Mouse (Mus musculus): ENCODE measurements around the gene Edc3. TPM values are rescaled to one million over a fixed set of nuclear protein-coding genes. Genes with fewer than 3 reads are reported as not detected.

Edc3 gene
- polyA plus RNA-seq, 1 experiment from 2014 or later, result 17.0 TPM

GRCm38 (mm10) chr9:57770214-57770613 lies 61.9 kb downstream of the Edc3 start:
- peak overlapping the region; percentile 80 for H3K4me2 ChIP-seq (ENCODE audit: low read depth, low read length)
- H3K4me1 ChIP-seq (ENCODE audit: control insufficient read depth, low read depth, low read length), result peaks cover 72% of the 10 kb centered on the region
- H3K27ac ChIP-seq (ENCODE audit: low read length), result peak overlapping the region; percentile 100
- WGBS (ENCODE audit: insufficient replicate concordance), result 23% methylated on average over 1 of the region's 1 CpGs
- H3K9ac ChIP-seq (ENCODE audit: low read depth, low read length), result peak overlapping the region; percentile 77
- H3K4me3 ChIP-seq (ENCODE audit: low read depth, low read length), result peak overlapping the region; percentile 45
- no peaks in the 10 kb centered on the region for H3K27me3 ChIP-seq (ENCODE audit: control insufficient read depth, insufficient read depth, low read depth, low read length)
- H3K36me3 ChIP-seq (ENCODE audit: control insufficient read depth, insufficient read depth), result no peaks in the 10 kb centered on the region
- no peaks in the 10 kb centered on the region for H3K9me3 ChIP-seq (replicated peaks; ENCODE audit: control insufficient read depth, low read length)
- ATAC-seq (ENCODE audit: low read depth), result peak; percentile 10; the same call in 1 of the 2 replicates

- Histone ChIP-seq H3K9ac (ENCODE audit: low read depth, low read length) (peak overlapping the region; percentile 77), H3K4me1 (ENCODE audit: control insufficient read depth, low read depth, low read length) (peaks cover 73% of the 10 kb centered on the region), H3K4me2 (ENCODE audit: low read depth, low read length) (peak overlapping the region; percentile 80), H3K27ac (ENCODE audit: low read length) (peak overlapping the region; percentile 100), H3K4me3 (ENCODE audit: low read depth, low read length) (peak overlapping the region; percentile 45), H3K9me3 (replicated peaks; ENCODE audit: control insufficient read depth, low read length) (no peaks in the 10 kb centered on the region), H3K36me3 (ENCODE audit: control insufficient read depth, insufficient read depth) (no peaks in the 10 kb centered on the region), H3K27me3 (ENCODE audit: control insufficient read depth, insufficient read depth, low read depth, low read length) (no peaks in the 10 kb centered on the region)
- peak; percentile 79 for ATAC-seq (ENCODE audit: low read depth)
- 53% methylated on average over 2 of the region's 2 CpGs for WGBS (ENCODE audit: insufficient replicate concordance)
Measured at GRCm38 (mm10) chr9:57770836-57771235, 62.5 kb downstream of the Edc3 start.

- no peaks in the 10 kb centered on the region; the same call in 1 of the 2 replicates for H3K27me3 ChIP-seq (ENCODE audit: control insufficient read depth, insufficient read depth, low read depth, low read length)
- peak overlapping the region; percentile 85 for H3K27ac ChIP-seq (ENCODE audit: low read length)
- H3K9me3 ChIP-seq (replicated peaks; ENCODE audit: control insufficient read depth, low read length), result no peaks in the 10 kb centered on the region
- ATAC-seq (ENCODE audit: low read depth), result no peak
- no peaks in the 10 kb centered on the region for H3K36me3 ChIP-seq (ENCODE audit: control insufficient read depth, insufficient read depth)
- H3K9ac ChIP-seq (ENCODE audit: low read depth, low read length), result peak overlapping the region; percentile 49
- peaks cover 54% of the 10 kb centered on the region for H3K4me1 ChIP-seq (ENCODE audit: control insufficient read depth, low read depth, low read length)
- 54% methylated on average over 3 of the region's 3 CpGs for WGBS (ENCODE audit: insufficient replicate concordance)
- peak overlapping the region; percentile 28 for H3K4me2 ChIP-seq (ENCODE audit: low read depth, low read length)
- no peak overlapping the region for H3K4me3 ChIP-seq (ENCODE audit: low read depth, low read length)
Measured at GRCm38 (mm10) chr9:57773754-57774153, 65.4 kb downstream of the Edc3 start.

GRCm38 (mm10) chr9:57774168-57774567 lies 65.8 kb downstream of the Edc3 start:
- WGBS (ENCODE audit: insufficient replicate concordance), result 0% methylated on average over 1 of the region's 1 CpGs
- Histone ChIP-seq H3K27ac (ENCODE audit: low read length) (peak overlapping the region; percentile 85), H3K9me3 (replicated peaks; ENCODE audit: control insufficient read depth, low read length) (no peaks in the 10 kb centered on the region), H3K27me3 (ENCODE audit: control insufficient read depth, insufficient read depth, low read depth, low read length) (no peaks in the 10 kb centered on the region; the same call in 1 of the 2 replicates), H3K4me2 (ENCODE audit: low read depth, low read length) (peak overlapping the region; percentile 28), H3K9ac (ENCODE audit: low read depth, low read length) (peak overlapping the region; percentile 49), H3K4me3 (ENCODE audit: low read depth, low read length) (no peak overlapping the region), H3K36me3 (ENCODE audit: control insufficient read depth, insufficient read depth) (no peaks in the 10 kb centered on the region), H3K4me1 (ENCODE audit: control insufficient read depth, low read depth, low read length) (peaks cover 50% of the 10 kb centered on the region)
- ATAC-seq (ENCODE audit: low read depth), result no peak

GRCm38 (mm10) chr9:57775026-57775425 lies 66.7 kb downstream of the Edc3 start:
- peaks cover 41% of the 10 kb centered on the region for H3K4me1 ChIP-seq (ENCODE audit: control insufficient read depth, low read depth, low read length)
- H3K4me3 ChIP-seq (ENCODE audit: low read depth, low read length), result no peak overlapping the region
- H3K4me2 ChIP-seq (ENCODE audit: low read depth, low read length), result no peak overlapping the region
- no peaks in the 10 kb centered on the region; the same call in 1 of the 2 replicates for H3K27me3 ChIP-seq (ENCODE audit: control insufficient read depth, insufficient read depth, low read depth, low read length)
- H3K9ac ChIP-seq (ENCODE audit: low read depth, low read length), result no peak overlapping the region
- H3K36me3 ChIP-seq (ENCODE audit: control insufficient read depth, insufficient read depth), result no peaks in the 10 kb centered on the region
- no peaks in the 10 kb centered on the region for H3K9me3 ChIP-seq (replicated peaks; ENCODE audit: control insufficient read depth, low read length)
- no peak for ATAC-seq (ENCODE audit: low read depth)
- no peak overlapping the region for H3K27ac ChIP-seq (ENCODE audit: low read length)
- WGBS (ENCODE audit: insufficient replicate concordance), result 53% methylated on average over 5 of the region's 5 CpGs

GRCm38 (mm10) chr9:57775736-57776135 lies 67.4 kb downstream of the Edc3 start:
- Histone ChIP-seq H3K36me3 (ENCODE audit: control insufficient read depth, insufficient read depth) (no peaks in the 10 kb centered on the region), H3K4me3 (ENCODE audit: low read depth, low read length) (no peak overlapping the region), H3K9ac (ENCODE audit: low read depth, low read length) (no peak overlapping the region), H3K27me3 (ENCODE audit: control insufficient read depth, insufficient read depth, low read depth, low read length) (no peaks in the 10 kb centered on the region; the same call in 1 of the 2 replicates), H3K9me3 (replicated peaks; ENCODE audit: control insufficient read depth, low read length) (no peaks in the 10 kb centered on the region), H3K4me2 (ENCODE audit: low read depth, low read length) (no peak overlapping the region), H3K4me1 (ENCODE audit: control insufficient read depth, low read depth, low read length) (peaks cover 37% of the 10 kb centered on the region), H3K27ac (ENCODE audit: low read length) (no peak overlapping the region)
- 54% methylated on average over 4 of the region's 4 CpGs for WGBS (ENCODE audit: insufficient replicate concordance)
- no peak for ATAC-seq (ENCODE audit: low read depth)

- 64% methylated on average over 3 of the region's 3 CpGs for WGBS (ENCODE audit: insufficient replicate concordance)
- no peak overlapping the region for H3K9ac ChIP-seq (ENCODE audit: low read depth, low read length)
- no peak for ATAC-seq (ENCODE audit: low read depth)
- H3K36me3 ChIP-seq (ENCODE audit: control insufficient read depth, insufficient read depth), result no peaks in the 10 kb centered on the region
- no peak overlapping the region for H3K27ac ChIP-seq (ENCODE audit: low read length)
- H3K27me3 ChIP-seq (ENCODE audit: control insufficient read depth, insufficient read depth, low read depth, low read length), result no peaks in the 10 kb centered on the region
- H3K4me3 ChIP-seq (ENCODE audit: low read depth, low read length), result no peak overlapping the region
- H3K9me3 ChIP-seq (replicated peaks; ENCODE audit: control insufficient read depth, low read length), result 0 out of 2 replicates have a peak, but pooled peaks cover 2% of the 10 kb centered on the region
- no peaks in the 10 kb centered on the region; the same call in 1 of the 2 replicates for H3K4me1 ChIP-seq (ENCODE audit: control insufficient read depth, low read depth, low read length)
- H3K4me2 ChIP-seq (ENCODE audit: low read depth, low read length), result no peak overlapping the region
Measured at GRCm38 (mm10) chr9:57782656-57783055, 74.3 kb downstream of the Edc3 start.

GRCm38 (mm10) chr9:57789733-57790132 lies 81.4 kb downstream of the Edc3 start:
- Histone ChIP-seq H3K4me3 (ENCODE audit: low read depth, low read length) (no peak overlapping the region), H3K4me1 (ENCODE audit: control insufficient read depth, low read depth, low read length) (no peaks in the 10 kb centered on the region), H3K9me3 (replicated peaks; ENCODE audit: control insufficient read depth, low read length) (0 out of 2 replicates have a peak, but pooled peaks cover 2% of the 10 kb centered on the region), H3K4me2 (ENCODE audit: low read depth, low read length) (no peak overlapping the region), H3K27me3 (ENCODE audit: control insufficient read depth, insufficient read depth, low read depth, low read length) (no peaks in the 10 kb centered on the region), H3K36me3 (ENCODE audit: control insufficient read depth, insufficient read depth) (peaks cover 12% of the 10 kb centered on the region), H3K9ac (ENCODE audit: low read depth, low read length) (no peak overlapping the region), H3K27ac (ENCODE audit: low read length) (no peak overlapping the region)
- no peak for ATAC-seq (ENCODE audit: low read depth)
- 32% methylated on average over 3 of the region's 3 CpGs for WGBS (ENCODE audit: insufficient replicate concordance)

- 81% methylated on average over 8 of the region's 8 CpGs for WGBS (ENCODE audit: insufficient replicate concordance)
Measured at GRCm38 (mm10) chr9:57797456-57797855, 89.1 kb downstream of the Edc3 start.

More at GRCm38 (mm10) chr9:57797456-57797855, 89.1 kb downstream of the Edc3 start:
- Histone ChIP-seq H3K4me1 (ENCODE audit: control insufficient read depth, low read depth, low read length) (peaks cover 9% of the 10 kb centered on the region), H3K4me3 (ENCODE audit: low read depth, low read length) (no peak overlapping the region), H3K36me3 (ENCODE audit: control insufficient read depth, insufficient read depth) (peaks cover 28% of the 10 kb centered on the region), H3K9ac (ENCODE audit: low read depth, low read length) (no peak overlapping the region), H3K9me3 (replicated peaks; ENCODE audit: control insufficient read depth, low read length) (no peaks in the 10 kb centered on the region), H3K27ac (ENCODE audit: low read length) (no peak overlapping the region), H3K4me2 (ENCODE audit: low read depth, low read length) (no peak overlapping the region), H3K27me3 (ENCODE audit: control insufficient read depth, insufficient read depth, low read depth, low read length) (no peaks in the 10 kb centered on the region)
- ATAC-seq (ENCODE audit: low read depth), result no peak

Measured in liver, embryonic 16.5 days (tissue).